Mouse (Mus musculus) erythroblast, adult 5-6 weeks (primary cell): Measurements from ENCODE around the gene Aff3. TPM values are rescaled to one million over a fixed set of nuclear protein-coding genes. Genes with fewer than 3 reads are reported as not detected.

Source experiments
- ATAC-seq: replicated peaks from 2 replicates; pipeline ENCODE4 v1.8.0; 2016; ENCODE audit warnings: moderate number of reproducible peaks, mild to moderate bottlenecking, moderate TSS enrichment, inconsistent platforms; ENCODE audit not compliant: poor library complexity, low FRiP score, severe bottlenecking
- total RNA-seq, 2 experiments: library from RNA; stranded (forward) in 1 of 2; stranded (reverse) in 1 of 2; fragments of 150-400 nt in 1 of 2; fragments of 200-764, 138-1000 nt in 1 of 2; gene quantifications; 2 replicates each; pipeline versions ENCODE4 v1.2.3 to v1.2.4; 2015 to 2017; ENCODE audit warnings: low replicate concordance in 2 of 2

Gene Aff3
- total RNA-seq, 2 experiments from 2014 or later = 2.0 to 15.0 TPM

DNA sequence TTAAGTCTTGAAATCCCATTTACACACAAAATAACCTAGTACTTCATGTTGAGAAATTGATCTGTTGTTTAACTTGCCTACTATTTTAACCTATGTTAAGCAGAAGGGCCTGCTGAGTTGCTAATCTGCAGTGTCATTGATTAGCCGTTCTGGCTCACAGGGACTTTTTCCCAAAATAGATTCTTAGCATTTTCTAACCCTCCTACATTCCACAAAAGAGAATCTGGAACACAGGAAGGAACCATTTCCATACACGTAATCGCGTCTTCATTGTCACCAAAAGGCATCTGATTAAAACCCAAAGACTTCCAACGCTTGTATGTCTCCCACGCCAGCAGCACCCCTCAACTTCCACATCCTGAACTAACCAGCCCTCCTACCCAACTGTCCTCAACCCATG is 44.4 kb downstream of the Aff3 start:
- ATAC-seq = no peak

DNA sequence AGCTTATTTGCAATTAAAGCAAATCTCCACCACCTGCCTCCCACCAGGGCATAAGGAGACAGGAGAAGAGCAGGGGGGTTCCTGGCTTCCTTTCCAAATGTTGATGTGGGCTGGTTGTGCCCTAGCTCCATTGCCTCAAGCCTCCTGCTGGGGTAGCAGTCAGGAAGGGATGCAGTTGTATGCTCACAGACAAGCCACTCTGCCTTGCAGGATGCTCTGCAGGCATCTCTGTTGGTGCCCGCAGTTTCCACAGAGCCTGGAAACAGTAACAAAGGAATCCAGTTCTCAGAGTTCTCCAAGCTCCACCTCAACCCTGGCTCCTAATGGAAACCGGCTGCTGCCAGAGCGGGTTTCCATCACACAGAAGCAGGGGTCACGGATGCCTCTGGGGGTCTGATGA is 58.0 kb downstream of the Aff3 start:
- ATAC-seq = no peak

DNA sequence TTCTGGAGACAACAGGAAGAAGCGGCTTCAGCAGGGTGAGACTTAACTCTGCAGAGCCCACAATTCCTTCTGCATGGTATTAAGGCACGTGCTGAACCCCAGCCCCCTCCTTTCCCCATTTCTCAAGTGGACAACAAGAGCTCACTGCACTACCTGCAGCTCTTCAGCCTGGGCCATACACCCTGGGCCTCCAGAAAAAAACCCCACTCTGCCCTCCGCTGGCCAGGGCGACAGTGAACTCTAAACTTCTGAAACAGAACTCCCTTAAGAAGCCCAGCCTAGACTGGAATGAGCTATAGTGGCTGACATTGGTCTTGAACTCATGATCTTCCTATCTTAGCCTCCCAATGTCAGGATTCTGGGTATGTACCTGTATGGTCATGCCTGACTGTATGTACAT is 59.3 kb downstream of the Aff3 start:
- no peak for ATAC-seq

DNA sequence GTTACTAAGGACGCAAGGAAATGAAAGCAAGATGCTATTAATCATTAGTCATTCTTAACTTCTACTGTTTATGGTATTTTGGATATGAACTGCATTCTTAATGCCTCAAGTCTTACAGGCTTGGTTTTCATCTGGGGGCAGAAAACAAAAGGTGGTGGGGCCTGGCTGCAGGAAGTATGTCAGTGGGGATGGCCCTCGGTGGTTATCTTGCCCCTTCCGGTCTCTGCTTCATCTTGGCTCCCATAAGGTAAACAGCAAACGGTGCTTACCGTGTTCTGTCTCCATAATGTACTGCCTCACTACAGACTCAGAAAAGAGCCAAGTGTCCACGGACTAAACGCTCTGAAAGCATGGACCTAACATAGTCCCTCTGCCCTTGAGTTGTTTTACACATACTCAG is 60.1 kb downstream of the Aff3 start:
- no peak for ATAC-seq

DNA sequence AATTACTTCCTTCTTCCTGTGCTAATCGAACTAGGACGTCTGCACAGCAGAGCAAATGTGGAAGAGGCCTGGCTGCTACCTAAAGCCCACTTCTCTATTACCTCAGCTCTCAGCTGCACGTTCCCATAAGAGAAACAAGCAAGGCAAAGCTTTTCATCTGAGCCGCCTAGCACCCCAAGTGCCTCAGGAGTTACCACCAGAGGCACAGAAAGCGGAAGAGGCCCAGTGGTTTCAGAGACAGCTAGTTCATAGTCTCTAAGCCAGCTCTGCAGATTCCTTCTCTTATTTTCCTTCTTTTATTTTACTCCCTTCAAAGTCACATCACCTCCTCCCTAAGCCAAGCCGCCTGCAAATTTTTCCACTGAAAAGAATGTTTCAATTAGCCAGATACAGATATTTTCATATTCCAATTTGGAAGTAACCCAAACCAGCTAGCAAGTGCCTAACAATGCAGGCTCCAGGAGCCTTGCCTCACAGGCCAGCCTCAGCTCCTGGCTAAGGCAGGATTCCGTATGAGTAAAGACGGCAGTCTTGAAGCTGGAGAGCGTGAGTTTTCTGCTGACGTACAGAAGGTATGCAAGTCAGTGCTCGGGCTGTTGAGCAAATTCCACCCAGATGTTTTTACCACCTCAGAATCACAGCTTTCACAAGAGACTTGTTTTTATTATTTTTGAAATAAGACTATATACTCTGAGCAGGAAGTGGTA is 62.8 kb downstream of the Aff3 start:
- no peak for ATAC-seq

DNA sequence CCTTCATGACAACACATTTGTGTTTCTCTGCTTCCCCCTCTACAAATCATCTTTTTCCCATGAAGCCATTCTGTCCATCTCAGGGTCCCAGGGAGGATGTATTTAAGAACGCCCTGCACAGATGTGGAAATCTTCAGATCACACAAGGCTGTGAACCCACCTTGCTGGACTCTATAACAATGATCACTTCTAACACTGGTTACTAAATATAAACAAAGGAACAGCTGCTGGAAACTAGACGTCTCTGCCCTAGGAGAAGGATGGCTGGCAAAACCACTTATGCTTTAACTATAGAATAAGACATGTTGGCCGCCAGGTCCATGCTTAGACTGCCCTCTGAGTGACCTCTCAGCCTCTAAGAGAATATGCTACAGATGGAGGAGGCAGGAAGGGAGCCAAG is 69.4 kb downstream of the Aff3 start:
- ATAC-seq = no peak

DNA sequence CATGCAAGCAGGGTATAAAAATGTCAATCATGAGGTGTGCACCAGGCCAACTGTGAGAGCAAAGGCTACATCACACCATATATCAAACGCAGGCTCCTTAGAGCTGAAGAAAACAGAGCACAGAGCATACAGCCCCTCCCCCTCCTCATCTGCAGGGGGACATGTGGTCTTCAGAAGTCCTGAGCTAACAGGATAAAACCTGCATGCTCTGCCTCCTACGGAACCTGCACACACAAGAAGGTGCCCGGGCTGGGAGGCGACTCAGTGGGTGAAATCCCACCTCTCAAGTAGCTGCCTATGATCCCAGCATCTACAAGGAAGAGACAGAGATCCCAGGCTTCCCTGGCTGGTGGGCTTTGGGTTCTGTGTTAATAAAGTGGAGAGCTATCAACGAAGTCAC is 70.0 kb downstream of the Aff3 start:
- no peak for ATAC-seq

DNA sequence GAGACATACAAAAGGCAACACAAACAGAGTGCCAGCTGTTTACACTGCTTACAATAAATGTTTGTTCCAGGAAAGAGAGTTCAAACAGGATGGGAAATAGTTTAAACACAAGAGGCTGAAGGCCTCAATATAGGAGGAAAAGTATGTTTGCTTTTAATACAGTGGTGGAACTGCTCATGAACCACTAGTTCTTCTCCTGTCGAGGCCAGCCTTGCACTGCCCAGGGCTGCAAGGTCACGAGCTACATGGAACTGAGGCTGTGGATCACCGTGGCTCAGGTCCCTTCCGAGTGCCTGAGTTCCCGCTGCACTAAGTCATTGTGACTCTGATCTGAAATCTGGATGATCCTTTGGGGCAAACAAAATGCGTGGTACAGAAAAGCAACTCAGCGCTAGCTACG is 73.6 kb downstream of the Aff3 start:
- ATAC-seq = no peak

DNA sequence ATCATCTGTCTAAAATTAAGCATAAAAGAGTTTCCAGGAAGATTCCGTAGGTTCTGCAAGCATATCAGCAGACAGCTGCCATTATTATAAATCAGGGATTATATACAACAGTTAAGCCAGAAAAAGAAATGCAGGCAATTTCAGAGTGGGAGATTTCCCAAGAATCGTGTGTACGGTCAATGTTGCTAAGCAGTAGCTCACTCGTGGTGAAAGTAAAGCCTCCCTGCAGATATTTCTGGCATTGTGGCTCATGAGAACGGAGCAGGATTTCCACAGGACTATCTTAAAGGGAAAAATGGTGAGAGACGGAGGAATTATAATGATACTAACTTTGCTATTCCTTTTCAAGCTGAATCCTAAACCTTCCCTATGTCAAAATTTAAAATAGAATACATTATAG is 76.0 kb downstream of the Aff3 start:
- ATAC-seq = no peak

DNA sequence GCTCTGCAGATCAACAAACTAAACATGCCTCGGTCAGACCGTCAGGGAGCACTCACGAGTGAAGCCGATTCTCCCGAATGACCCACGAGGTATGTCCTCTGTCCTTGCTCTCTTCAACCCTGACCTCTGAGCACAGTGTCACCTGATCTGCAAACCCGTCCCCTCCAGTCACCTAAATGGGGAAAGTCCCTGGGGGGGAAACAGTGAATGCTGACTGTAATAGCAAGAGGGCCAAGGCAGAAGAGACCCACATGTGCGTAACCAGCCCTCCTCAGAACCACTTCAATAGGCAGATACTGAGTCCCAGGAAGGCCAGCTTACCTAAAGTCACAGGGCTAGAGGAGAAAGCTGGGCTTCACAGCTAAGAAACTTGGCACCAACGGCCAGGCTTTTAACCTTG is 82.4 kb downstream of the Aff3 start:
- no peak for ATAC-seq

DNA sequence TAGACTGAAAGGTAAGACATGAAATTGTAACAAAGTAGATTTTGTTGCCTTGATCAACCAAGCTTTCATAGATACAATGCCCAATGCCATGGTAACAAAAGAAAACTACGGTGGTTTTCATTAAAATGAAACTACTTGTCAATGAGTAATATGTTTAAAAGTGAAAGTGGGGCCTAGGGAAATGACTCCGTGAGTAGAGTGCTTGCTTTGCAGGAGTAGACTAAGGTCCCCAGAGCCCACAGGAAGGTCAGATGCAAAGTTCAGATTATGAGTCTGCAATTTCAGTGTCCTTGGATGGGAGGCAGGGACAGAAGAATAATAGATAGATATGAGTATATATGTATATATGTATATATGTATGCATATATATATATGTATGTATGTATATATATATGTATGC is 84.2 kb downstream of the Aff3 start:
- no peak for ATAC-seq

DNA sequence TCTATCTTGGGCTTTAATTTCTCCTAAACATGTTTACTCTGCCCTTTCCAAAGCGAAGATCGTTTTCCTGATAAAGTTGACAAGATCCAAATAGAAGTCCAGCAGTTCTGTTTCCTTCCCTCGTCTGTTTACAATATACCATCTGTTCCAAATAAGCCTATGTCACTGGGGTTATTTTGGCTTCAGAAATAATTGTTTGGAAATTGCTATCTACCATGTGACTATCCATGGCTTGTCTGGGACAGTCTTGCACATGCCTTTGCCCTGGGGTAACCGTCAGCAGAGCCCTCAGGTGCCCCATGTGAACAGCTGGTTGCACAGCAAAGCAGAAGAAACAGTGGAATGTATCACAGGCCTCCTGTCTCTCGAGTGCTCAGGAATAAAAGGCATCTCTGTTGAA is 86.4 kb downstream of the Aff3 start:
- no peak for ATAC-seq

DNA sequence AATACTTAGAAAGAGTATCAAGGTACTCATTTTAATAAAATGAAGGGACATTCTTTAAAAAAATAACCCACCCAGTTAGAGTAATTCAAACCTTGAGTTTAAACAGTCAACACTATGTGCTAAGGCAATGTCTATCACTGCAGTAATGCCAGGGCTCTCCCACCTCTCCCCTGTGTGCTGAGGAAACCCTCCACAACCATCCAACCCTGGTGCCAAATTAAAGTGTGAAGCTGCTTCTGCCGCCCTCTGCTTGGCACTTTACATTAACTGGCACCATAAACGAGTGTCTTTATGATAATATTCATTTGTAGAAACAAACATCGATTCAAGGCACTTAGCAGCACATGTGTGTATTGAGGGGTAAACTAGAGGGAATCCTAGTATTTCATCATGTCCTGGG is 97.0 kb downstream of the Aff3 start:
- ATAC-seq = no peak

DNA sequence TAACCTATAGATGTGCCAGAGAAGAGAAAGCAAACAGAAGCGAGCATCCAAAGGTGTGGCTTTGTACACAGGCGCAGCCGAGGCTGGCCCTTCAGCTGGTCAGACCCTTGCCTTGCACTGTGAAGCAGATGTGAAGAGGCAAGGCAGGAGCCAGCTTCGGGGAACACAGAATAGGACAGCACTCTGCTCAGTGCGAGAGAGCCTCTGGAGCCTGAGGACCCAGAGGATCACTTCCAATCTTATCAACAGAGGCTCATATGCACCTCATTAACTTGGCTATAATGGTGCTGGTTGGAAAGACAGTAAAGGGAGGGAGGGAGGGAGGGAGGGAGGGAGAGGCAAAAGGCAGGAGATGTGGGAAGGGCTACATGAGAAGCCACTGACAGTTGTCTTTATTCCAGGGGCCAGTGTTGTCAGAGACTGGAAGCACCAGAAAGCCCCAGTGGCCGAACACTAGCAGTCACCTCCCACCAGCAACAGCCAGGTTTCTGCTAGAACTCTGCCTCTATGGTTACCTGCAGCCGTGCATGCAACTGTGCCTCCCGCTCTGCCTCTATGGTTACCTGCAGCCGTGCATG is 98.6 kb downstream of the Aff3 start:
- ATAC-seq = no peak

DNA sequence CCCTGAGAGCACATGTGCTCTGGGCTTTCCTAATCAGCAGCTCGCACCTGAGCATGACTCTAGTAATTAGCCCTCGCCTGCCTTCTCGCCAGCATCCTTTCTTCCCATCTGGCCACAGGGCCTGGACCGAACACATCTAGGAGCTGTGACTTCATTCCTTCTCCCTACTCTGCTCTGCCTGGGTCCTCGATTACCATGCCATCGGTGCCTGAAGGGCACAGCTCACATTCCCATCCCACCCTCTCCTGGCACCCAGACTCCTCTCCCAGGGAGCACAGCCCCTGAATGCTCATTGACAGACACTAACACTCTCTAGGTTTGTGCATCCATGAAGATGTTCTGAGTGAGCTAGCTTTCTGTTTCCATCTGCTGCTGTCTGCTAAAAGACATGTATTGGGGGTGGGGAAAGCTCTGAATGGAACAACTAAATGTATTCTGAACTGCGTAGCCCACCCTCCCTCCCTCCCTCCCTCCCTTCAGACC is 99.4 kb downstream of the Aff3 start:
- no peak for ATAC-seq

DNA sequence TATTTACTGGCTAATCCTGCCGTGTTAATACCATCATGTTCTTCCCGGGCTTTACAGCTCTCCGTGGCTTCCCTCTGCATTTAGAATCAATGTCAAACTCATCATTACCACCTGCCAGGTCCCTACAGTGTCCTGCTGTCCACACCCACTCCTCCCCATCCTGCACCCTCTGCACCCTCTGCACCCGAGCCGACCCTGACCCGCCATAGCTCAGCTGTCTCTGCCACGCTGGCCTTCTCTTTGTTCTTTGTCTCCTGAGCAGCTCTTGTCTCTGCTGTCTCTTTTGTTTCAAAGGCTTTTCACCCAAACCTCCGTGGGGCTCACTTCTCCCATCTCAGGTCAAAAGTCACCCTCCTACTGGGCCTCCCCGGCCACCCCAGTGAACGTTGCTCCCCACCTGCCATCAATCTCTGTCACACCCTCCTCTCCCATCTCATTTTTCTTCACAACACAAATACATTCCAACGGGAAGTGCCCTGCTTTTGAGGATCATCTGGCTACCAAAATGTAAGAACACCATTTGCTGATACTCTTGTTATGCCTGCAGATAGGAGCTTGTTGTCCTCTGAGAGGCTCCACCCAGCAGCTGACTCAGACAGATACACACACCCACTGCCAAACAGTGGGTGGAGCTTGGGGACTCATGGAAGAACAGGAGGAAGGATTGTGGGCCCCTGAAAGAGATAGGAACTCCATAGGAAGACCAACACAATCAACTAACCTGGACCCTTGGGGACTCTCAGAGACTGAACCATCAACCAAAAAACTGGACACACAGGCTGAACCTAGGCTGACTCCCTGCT is 102.2 kb downstream of the Aff3 start:
- no peak for ATAC-seq

DNA sequence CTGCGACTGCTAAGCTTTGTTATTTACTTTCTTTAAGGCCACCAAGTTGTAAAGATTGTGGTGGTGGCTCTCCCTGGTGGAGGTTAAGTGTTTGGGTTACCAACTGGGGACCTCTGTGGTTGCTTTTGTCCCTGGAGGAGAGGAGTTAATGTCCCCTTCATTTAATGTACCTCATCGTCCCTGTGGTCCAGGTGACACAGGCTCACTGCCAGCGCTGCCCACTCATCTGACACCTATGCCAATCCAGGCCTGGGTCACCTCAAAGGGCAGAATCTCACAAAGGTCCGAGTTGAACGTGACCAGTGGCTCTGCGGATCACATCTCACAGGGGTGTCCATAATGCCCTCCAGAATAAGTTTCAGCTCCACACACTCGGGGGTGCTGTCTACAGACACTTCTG is 103.4 kb downstream of the Aff3 start:
- no peak for ATAC-seq

DNA sequence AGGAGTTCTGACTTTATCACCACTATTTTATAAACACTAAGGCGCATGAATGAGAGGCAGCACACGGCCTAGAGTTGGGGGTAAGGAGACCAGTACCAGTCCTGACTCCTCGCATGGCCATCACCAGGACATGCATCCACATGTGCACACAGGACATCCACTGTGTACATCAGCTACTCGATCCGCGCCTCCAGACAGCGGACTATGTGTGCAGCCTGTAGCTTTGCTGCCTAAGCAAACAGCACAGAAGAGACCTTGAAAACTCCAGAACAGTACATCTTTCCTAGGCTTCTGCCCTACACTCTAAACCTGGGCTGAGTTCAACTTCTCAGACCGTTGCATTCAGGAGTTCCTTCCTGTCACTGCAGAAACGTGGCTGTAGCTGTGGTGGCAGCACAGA is 104.1 kb downstream of the Aff3 start:
- ATAC-seq = no peak

DNA sequence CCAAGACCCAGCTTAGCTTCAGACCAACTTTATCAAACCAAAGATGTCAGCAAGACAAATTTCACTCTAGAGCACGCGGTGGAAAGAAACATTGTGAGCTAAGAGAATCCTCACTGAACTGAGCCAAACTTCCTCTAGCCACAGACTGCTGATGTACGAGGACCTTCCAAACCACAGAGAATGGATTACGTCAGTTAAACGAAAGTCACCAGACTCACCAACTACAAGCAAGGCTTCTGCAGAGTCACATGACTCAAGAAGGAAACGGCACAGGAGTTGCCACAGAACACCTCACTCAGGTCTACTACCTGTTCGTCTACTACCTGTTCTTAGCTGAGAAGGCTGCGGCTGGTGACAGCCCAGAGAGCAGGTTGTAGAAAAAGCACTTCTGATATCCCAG is 107.1 kb downstream of the Aff3 start:
- no peak for ATAC-seq

DNA sequence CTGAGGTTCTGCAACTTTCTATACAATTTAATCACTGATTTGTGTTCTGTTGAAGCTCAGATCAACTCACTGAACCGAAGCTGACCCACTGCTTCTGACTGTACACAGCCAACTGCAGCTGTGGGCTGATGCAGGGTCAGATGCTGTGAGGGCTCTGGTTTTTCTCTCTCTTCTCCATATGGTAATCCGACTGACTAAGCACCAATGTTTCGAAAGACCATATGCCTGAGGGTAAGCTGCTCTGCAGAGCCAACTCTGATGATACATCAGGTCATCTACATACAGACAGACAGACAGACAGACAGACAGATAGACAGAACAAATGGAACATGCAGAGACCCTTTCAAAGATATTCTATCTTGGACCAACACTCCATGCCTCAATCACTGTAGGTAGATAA is 110.2 kb downstream of the Aff3 start:
- no peak for ATAC-seq

DNA sequence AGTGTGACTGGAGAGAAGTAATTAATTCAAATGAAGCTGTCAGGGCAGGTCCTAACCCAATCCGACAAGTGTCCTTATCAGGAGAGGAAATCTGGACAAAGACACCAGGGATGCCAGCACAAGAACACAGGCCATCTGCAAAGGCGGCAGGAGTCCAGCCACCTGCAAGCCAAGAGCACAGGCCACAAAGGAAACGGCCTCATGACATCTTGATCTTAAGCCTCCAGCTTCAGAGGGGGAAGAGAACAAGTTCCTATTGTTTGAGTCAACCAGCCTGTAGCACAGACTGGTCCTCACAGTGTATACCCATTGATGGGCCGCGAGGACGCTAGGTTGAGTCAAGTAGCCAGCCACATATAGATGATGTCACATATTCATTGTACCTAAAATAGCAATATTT is 111.7 kb downstream of the Aff3 start:
- ATAC-seq = no peak
